In the genomic region with DNA sequence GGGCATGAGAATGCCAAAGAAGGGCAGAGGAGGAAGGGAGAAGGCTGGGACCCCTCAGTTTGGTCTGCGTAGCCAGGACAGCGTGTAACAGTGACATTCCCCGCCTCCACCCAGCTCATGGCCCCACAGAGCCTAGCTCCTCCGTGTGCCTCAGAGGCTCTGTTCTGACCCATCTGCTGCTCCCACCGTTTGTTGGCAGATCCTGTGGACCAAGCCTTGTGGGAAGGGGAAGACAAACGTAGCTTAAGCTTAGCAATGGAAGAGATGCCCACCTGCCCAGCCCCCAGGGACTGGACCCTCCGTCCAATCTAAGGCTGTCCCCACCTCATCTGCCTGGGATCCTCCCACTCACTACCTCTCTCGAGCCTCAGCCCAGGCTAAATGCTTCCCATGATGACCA, we compare ENCODE assay signal across 30 mouse cellular contexts. TPM values are rescaled to one million over a fixed set of nuclear protein-coding genes. Genes with fewer than 3 reads are reported as not detected.
A peak's percentile ranks its signal among the peaks of the same experiment; 100 is the strongest.
DNase-seq lines count a peak whose midpoint lies in the region; ATAC-seq lines count a peak whose summit lies in the region.
"Had no signal": no experiment of that assay in that cellular context is flagged by ENCODE, and none has a peak within 500 bp of the region (broad histone marks: within the 10 kb centered on the region; RNA-seq: fewer than 3 reads in every experiment).

No protein-coding gene starts in this region.

- H3K27ac ChIP-seq in embryonic facial prominence, embryonic 15.5 days (replicated peaks), result no peak overlapping the region
- H3K27ac ChIP-seq in embryonic facial prominence, embryonic 10.5 days (replicated peaks), result no peak overlapping the region
- H3K27ac ChIP-seq in kidney, embryonic 16.5 days (ENCODE audit: low read length), result peak overlapping the region; percentile 71
- no peak overlapping the region for H3K27ac ChIP-seq in midbrain, embryonic 10.5 days (replicated peaks)
- H3K27ac ChIP-seq: embryonic facial prominence, embryonic 13.5 days; hindbrain, embryonic 12.5 days; hindbrain, postnatal 0 days; intestine, embryonic 15.5 days; limb, embryonic 12.5 days; lung, embryonic 15.5 days; midbrain, embryonic 12.5 days; neural tube, embryonic 15.5 days had no signal

- 0 out of 2 replicates have a peak, but pooled peaks have one; percentile 9 for ATAC-seq in embryonic facial prominence, embryonic 15.5 days (ENCODE audit: insufficient number of reproducible peaks, low FRiP score, low TSS enrichment, low read depth)
- no peak for ATAC-seq in kidney, embryonic 16.5 days (ENCODE audit: low FRiP score, low TSS enrichment)
- ATAC-seq: activated CD4-positive, CD25-positive, alpha-beta regulatory T cell, adult 4 months; forebrain, embryonic 16.5 days; hindbrain, postnatal 0 days had no signal

- H3K27me3 ChIP-seq in embryonic facial prominence, embryonic 15.5 days, result no peaks in the 10 kb centered on the region
- H3K27me3 ChIP-seq in embryonic facial prominence, embryonic 10.5 days (replicated peaks; ENCODE audit: low read depth, poor library complexity, severe bottlenecking), result no peaks in the 10 kb centered on the region
- H3K27me3 ChIP-seq in kidney, embryonic 16.5 days (ENCODE audit: insufficient read depth, low read length), result no peaks in the 10 kb centered on the region
- H3K27me3 ChIP-seq in midbrain, embryonic 10.5 days (ENCODE audit: low read depth, poor library complexity, severe bottlenecking), result no peaks in the 10 kb centered on the region
- H3K27me3 ChIP-seq: embryonic facial prominence, embryonic 13.5 days; hindbrain, embryonic 12.5 days; intestine, embryonic 15.5 days; limb, embryonic 12.5 days; lung, embryonic 15.5 days; midbrain, embryonic 12.5 days; neural tube, embryonic 15.5 days had no signal

- H3K9ac ChIP-seq in embryonic facial prominence, embryonic 15.5 days, result no peak overlapping the region
- no peak overlapping the region for H3K9ac ChIP-seq in kidney, embryonic 16.5 days (replicated peaks; ENCODE audit: low read length)
- H3K9ac ChIP-seq: embryonic facial prominence, embryonic 13.5 days; hindbrain, embryonic 12.5 days; intestine, embryonic 15.5 days; limb, embryonic 12.5 days; lung, embryonic 15.5 days; midbrain, embryonic 12.5 days; neural tube, embryonic 15.5 days had no signal

- no peaks in the 10 kb centered on the region for H3K9me3 ChIP-seq in embryonic facial prominence, embryonic 15.5 days (replicated peaks)
- H3K9me3 ChIP-seq in embryonic facial prominence, embryonic 10.5 days, result peaks cover 2% of the 10 kb centered on the region
- H3K9me3 ChIP-seq in kidney, embryonic 16.5 days (ENCODE audit: low read length), result no peaks in the 10 kb centered on the region
- 0 out of 2 replicates have a peak, but pooled peaks cover 2% of the 10 kb centered on the region for H3K9me3 ChIP-seq in midbrain, embryonic 10.5 days (replicated peaks)
- H3K9me3 ChIP-seq: embryonic facial prominence, embryonic 13.5 days; hindbrain, embryonic 12.5 days; intestine, embryonic 15.5 days; lung, embryonic 15.5 days; midbrain, embryonic 12.5 days; neural tube, embryonic 15.5 days had no signal

- H3K4me2 ChIP-seq in embryonic facial prominence, embryonic 15.5 days (replicated peaks), result no peak overlapping the region
- H3K4me2 ChIP-seq in kidney, embryonic 16.5 days (replicated peaks; ENCODE audit: low read depth, low read length), result no peak overlapping the region
- H3K4me2 ChIP-seq: embryonic facial prominence, embryonic 13.5 days; hindbrain, embryonic 12.5 days; intestine, embryonic 15.5 days; limb, embryonic 12.5 days; liver, embryonic 11.5 days; lung, embryonic 15.5 days; midbrain, embryonic 12.5 days; neural tube, embryonic 15.5 days had no signal

- 67% methylated on average over 8 of the region's 8 CpGs for WGBS in embryonic facial prominence, embryonic 15.5 days
- 79% methylated on average over 8 of the region's 8 CpGs for WGBS in embryonic facial prominence, embryonic 10.5 days
- 48% methylated on average over 8 of the region's 8 CpGs for WGBS in kidney, embryonic 16.5 days
- WGBS in midbrain, embryonic 10.5 days, result 83% methylated on average over 8 of the region's 8 CpGs

- DNase-seq in embryonic facial prominence, embryonic 10.5 days (ENCODE audit: low spot score), result no peak
- DNase-seq in kidney, adult 18-20 months, result no peak
- peak; percentile 39 for DNase-seq in brain, adult 2 months (ENCODE audit: low read depth, low spot score)
- DNase-seq in cerebellum, postnatal 10 days, result peak; percentile 63
- no peak for DNase-seq in midbrain, embryonic 10.5 days (ENCODE audit: low spot score)
- no peak for DNase-seq in embryo, embryonic 10 days (ENCODE audit: low spot score)
- DNase-seq: adrenal gland, adult 2 months; adrenal gland, postnatal 36 days; B cell, adult 2 months; embryo, embryonic 11 days; gastrocnemius, postnatal 14 days; heart, postnatal 14 days; kidney, adult 9 months; lung, postnatal 36 days; retina, postnatal 1 day; right cerebral cortex, postnatal 14 days had no signal

- H3K36me3 ChIP-seq in embryonic facial prominence, embryonic 15.5 days, result 0 out of 2 replicates have a peak, but pooled peaks cover under 1% of the 10 kb centered on the region
- H3K36me3 ChIP-seq in embryonic facial prominence, embryonic 10.5 days (replicated peaks), result peaks cover 69% of the 10 kb centered on the region
- 0 out of 2 replicates have a peak, but pooled peaks cover 4% of the 10 kb centered on the region for H3K36me3 ChIP-seq in kidney, embryonic 16.5 days (ENCODE audit: insufficient read depth, low read length)
- peaks cover 78% of the 10 kb centered on the region for H3K36me3 ChIP-seq in midbrain, embryonic 10.5 days
- H3K36me3 ChIP-seq: intestine, embryonic 15.5 days; lung, embryonic 15.5 days; neural tube, embryonic 15.5 days had no signal

- peaks cover 11% of the 10 kb centered on the region for H3K4me1 ChIP-seq in embryonic facial prominence, embryonic 15.5 days
- peaks cover 58% of the 10 kb centered on the region for H3K4me1 ChIP-seq in embryonic facial prominence, embryonic 10.5 days
- H3K4me1 ChIP-seq in kidney, embryonic 16.5 days (ENCODE audit: insufficient read depth, low read length), result peaks cover 64% of the 10 kb centered on the region
- peaks cover 72% of the 10 kb centered on the region for H3K4me1 ChIP-seq in midbrain, embryonic 10.5 days
- H3K4me1 ChIP-seq: lung, embryonic 15.5 days had no signal

- H3K4me3 ChIP-seq in embryonic facial prominence, embryonic 15.5 days (replicated peaks), result no peak overlapping the region
- no peak overlapping the region for H3K4me3 ChIP-seq in embryonic facial prominence, embryonic 10.5 days
- H3K4me3 ChIP-seq in kidney, embryonic 16.5 days (ENCODE audit: low read length), result no peak overlapping the region
- no peak overlapping the region for H3K4me3 ChIP-seq in midbrain, embryonic 10.5 days
- H3K4me3 ChIP-seq: embryonic facial prominence, embryonic 13.5 days; erythroblast, embryonic 14.5 days; hindbrain, embryonic 12.5 days; intestine, embryonic 15.5 days; limb, embryonic 12.5 days; lung, embryonic 15.5 days; midbrain, embryonic 12.5 days; neural tube, embryonic 15.5 days had no signal

RNA-seq across cellular contexts. Expression of a gene that starts 28.5 kb away (rescaled TPM):
- polyA plus RNA-seq in embryonic facial prominence, embryonic 15.5 days (2015; fragmentation: Nextera tagmentation; extraction: Ambion mirVana), result 17.0 and 18.6 TPM in 2 replicates
- polyA plus RNA-seq in embryonic facial prominence, embryonic 10.5 days (2016; fragmentation: Nextera tagmentation; extraction: Ambion mirVana), result 17.9 and 18.2 TPM in 2 replicates
- 25.4 and 27.7 TPM in 2 replicates for polyA plus RNA-seq in kidney, embryonic 16.5 days (2015; fragmentation: Nextera tagmentation; extraction: Ambion mirVana)
- polyA plus RNA-seq in midbrain, embryonic 10.5 days (2016; fragmentation: Nextera tagmentation; extraction: Ambion mirVana), result 25.1 and 32.4 TPM in 2 replicates
- polyA plus RNA-seq: activated CD4-positive, CD25-positive, alpha-beta regulatory T cell, adult 4 months had no signal

Comparison
In these comparisons a context has a peak if more than half of its experiments do, and no peak if none do; other contexts are left out.
1. DNase-seq: peak in brain, adult 2 months (single experiment) and cerebellum, postnatal 10 days (2 of 2); none in embryonic facial prominence, embryonic 10.5 days (single experiment), kidney, adult 18-20 months (single experiment), midbrain, embryonic 10.5 days (single experiment) and embryo, embryonic 10 days (single experiment).